Mouse (Mus musculus) yolk sac, embryonic 10.5 days (tissue): ENCODE data around the gene Tgm2.

Experiments
- DNase-seq: peaks from one replicate; pipeline ENCODE4 v3.0.0-alpha.2; 2017; ENCODE audit warnings: low spot score

The Tgm2 gene

GRCm38 (mm10) chr2:158070885-158071632 is 75.2 kb downstream of the Tgm2 start:
- no peak for DNase-seq

GRCm38 (mm10) chr2:158068444-158068971 is 77.7 kb downstream of the Tgm2 start:
- no peak for DNase-seq

- DNase-seq, result no peak
Observed at GRCm38 (mm10) chr2:158067260-158067824, 78.9 kb downstream of the Tgm2 start.

- no peak for DNase-seq
Observed at GRCm38 (mm10) chr2:158066456-158066855, 79.8 kb downstream of the Tgm2 start.
